Mouse (Mus musculus) CH12.LX (cell line): ENCODE measurements around the gene Wbp2.

Source experiments
- CHD2 ChIP-seq: IDR thresholded peaks from 2 replicates; pipeline ENCODE4 v1.6.1; 2011; ENCODE audit warnings: low read length, improper control_type of control experiment
- CTCF ChIP-seq, 2 experiments: IDR thresholded peaks in 1 of 2; conservative IDR thresholded peaks in 1 of 2; 2 replicates each; pipeline ENCODE4 v1.5.1; 2011 to 2012; ENCODE audit warnings: low read depth in 2 of 2, low read length in 2 of 2, improper control_type of control experiment in 1 of 2, inconsistent platforms in 1 of 2, mild to moderate bottlenecking in 1 of 2, moderate library complexity in 1 of 2
- EP300 ChIP-seq: IDR thresholded peaks from 2 replicates; pipeline ENCODE4 v1.6.1; 2011; ENCODE audit warnings: low read length, improper control_type of control experiment
- NELFE ChIP-seq: IDR thresholded peaks from 2 replicates; pipeline ENCODE4 v1.6.1; 2011; ENCODE audit warnings: low read depth, low read length, improper control_type of control experiment
- POLR2A ChIP-seq: IDR thresholded peaks from 2 replicates; pipeline ENCODE4 v1.6.1; 2011; ENCODE audit warnings: low read depth, mild to moderate bottlenecking, improper control_type of control experiment, low read length
- POLR2AphosphoS2 ChIP-seq: IDR thresholded peaks from 2 replicates; pipeline ENCODE4 v1.6.1; 2011; ENCODE audit warnings: low read depth, low read length, improper control_type of control experiment
- TCF12 ChIP-seq: IDR thresholded peaks from 2 replicates; pipeline ENCODE4 v1.6.1; 2014; ENCODE audit warnings: low read depth, mild to moderate bottlenecking, inconsistent platforms, low read length, improper control_type of control experiment
- ZC3H11A ChIP-seq: IDR thresholded peaks from 2 replicates; pipeline ENCODE4 v1.6.1; 2012; ENCODE audit warnings: low read depth, mild to moderate bottlenecking, inconsistent platforms, low read length, improper control_type of control experiment

DNA sequence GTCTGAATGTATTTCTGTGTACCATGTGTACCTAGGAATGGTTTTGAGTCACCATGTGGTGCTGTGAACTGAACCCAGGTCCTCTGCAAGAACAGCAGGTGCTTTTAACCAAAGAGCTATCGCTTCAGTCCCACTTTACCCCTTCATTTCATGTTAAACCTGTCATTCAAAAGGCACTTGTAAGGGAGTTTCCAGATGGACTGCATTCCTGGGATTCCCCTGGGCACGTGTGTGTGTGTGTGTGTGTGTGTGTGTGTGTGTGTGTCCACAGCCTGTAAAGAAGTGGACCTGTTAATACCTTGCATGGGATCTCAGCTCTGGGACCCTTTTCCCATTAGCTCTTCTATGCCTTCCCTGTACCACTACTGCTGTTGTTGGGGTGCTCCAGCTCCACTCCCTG is 37.2 kb downstream of the Wbp2 start:
- TF ChIP-seq CTCF (conservative IDR thresholded peaks at IDR 0.05 in 1 of 2, IDR thresholded peaks at IDR 0.05 in 1 of 2; ENCODE audit: low read depth in 2 of 2, low read length in 2 of 2) (no peak), POLR2A (no peak), CHD2 (no peak), NELFE (no peak), EP300 (no peak), POLR2AphosphoS2 (no peak), TCF12 (no peak), ZC3H11A (no peak)
